Mouse (Mus musculus): ENCODE results near the gene Efs. TPM values are rescaled to one million over a fixed set of nuclear protein-coding genes. Genes with fewer than 3 reads are reported as not detected.

Gene Efs
- total RNA-seq, 1 experiment from 2014 or later = 3.6 TPM

- DNase-seq = no peak
Observed at GRCm38 (mm10) chr14:54870861-54871260, 55.1 kb downstream of the Efs start, which contains the start of gene Homez. TSS of gene Homez (minus strand) at chr14:54870961.

GRCm38 (mm10) chr14:54868026-54868425, 57.9 kb downstream of the Efs start:
- no peak for DNase-seq

- DNase-seq = no peak
Observed at GRCm38 (mm10) chr14:54866936-54867335, 59.0 kb downstream of the Efs start.

Small RNA genes lying within 50 kb of the gene (microRNA-seq; reads per million reads assigned to microRNA genes)
- gene Mir208a = 0 reads per million in 2 experiments
- 0 to 0.36 reads per million in 2 experiments for gene Mir208b

Other genes with a start within 250 kb of the Efs start
- gene 1700123O20Rik, start 239.9 kb downstream of the Efs start, total RNA-seq (2021) = 39.3 and 39.9 TPM in 2 replicates
- gene Acin1, start 239.2 kb downstream of the Efs start, total RNA-seq (2021) = 233 and 235 TPM in 2 replicates
- not detected in 2 replicates for gene Gm29776, start 227.3 kb downstream of the Efs start, total RNA-seq (2021)
- gene Cebpe, start 214.0 kb downstream of the Efs start, total RNA-seq (2021) = not detected in 2 replicates
- gene Slc7a8, start 144.2 kb downstream of the Efs start, total RNA-seq (2021) = 58.4 and 64.6 TPM in 2 replicates
- gene Rnf212b, start 112.0 kb downstream of the Efs start, total RNA-seq (2021) = 1.2 TPM in 1 of 2 replicates, not detected in the other
- 14.8 and 19.0 TPM in 2 replicates for gene Homez, start 55.2 kb downstream of the Efs start, total RNA-seq (2021)
- 19.3 and 23.8 TPM in 2 replicates for gene Ppp1r3e, start 48.6 kb downstream of the Efs start, total RNA-seq (2021)
- 50.0 and 62.2 TPM in 2 replicates for gene Bcl2l2, start 42.7 kb downstream of the Efs start, total RNA-seq (2021)
- 10.0 TPM in 1 of 2 replicates, not detected in the other for gene Gm20521, start 42.7 kb downstream of the Efs start, total RNA-seq (2021)
- 195 and 256 TPM in 2 replicates for gene Pabpn1, start 33.6 kb downstream of the Efs start, total RNA-seq (2021)
- 32.9 and 41.6 TPM in 2 replicates for gene Slc22a17, start 13.0 kb downstream of the Efs start, total RNA-seq (2021)
- gene Il25, start 6.6 kb upstream of the Efs start, total RNA-seq (2021) = not detected in 2 replicates
- gene Cmtm5, start 10.1 kb upstream of the Efs start, total RNA-seq (2021) = 0.49 and 1.2 TPM in 2 replicates
- gene Myh6, start 40.8 kb upstream of the Efs start, total RNA-seq (2021) = not detected in 2 replicates
- not detected in 2 replicates for gene Gm17428, start 50.8 kb upstream of the Efs start, total RNA-seq (2021)
- gene Myh7, start 68.5 kb upstream of the Efs start, total RNA-seq (2021) = not detected in 2 replicates
- gene Ngdn, start 89.3 kb upstream of the Efs start, total RNA-seq (2021) = 38.3 and 39.8 TPM in 2 replicates
- 9.1 and 9.9 TPM in 2 replicates for gene Zfhx2, start 166.2 kb upstream of the Efs start, total RNA-seq (2021)
- gene Thtpa, start 168.7 kb upstream of the Efs start, total RNA-seq (2021) = 16.2 and 21.6 TPM in 2 replicates
- 27.4 and 32.8 TPM in 2 replicates for gene Ap1g2, start 180.5 kb upstream of the Efs start, total RNA-seq (2021)
- 3.8 and 6.6 TPM in 2 replicates for gene Jph4, start 190.8 kb upstream of the Efs start, total RNA-seq (2021)